Mouse (Mus musculus) spleen, adult 2 months (tissue): ENCODE measurements around the gene Dgcr2. TPM values are rescaled to one million over a fixed set of nuclear protein-coding genes. Genes with fewer than 3 reads are reported as not detected.

Experiments used
- DNase-seq, 2 experiments: peaks; one replicate each; pipeline versions ENCODE4 v3.0.0 to v3.0.0-alpha.2; 2012 to 2021; ENCODE audit warnings: low spot score in 2 of 2, low read depth in 1 of 2
- H3K27ac ChIP-seq: fragments of 200-500 bp; 2 replicates; pipeline ENCODE4 v1.5.1; 2012; ENCODE audit warnings: low read length, inconsistent platforms; ENCODE audit not compliant: insufficient read depth
- H3K27me3 ChIP-seq: fragments of 200-500 bp; 2 replicates; pipeline ENCODE4 v1.6.1; 2012; ENCODE audit warnings: mild to moderate bottlenecking, moderate library complexity, low read length, inconsistent platforms; ENCODE audit not compliant: control insufficient read depth, insufficient read depth
- H3K36me3 ChIP-seq: fragments of 200-500 bp; 2 replicates; pipeline ENCODE4 v1.6.1; 2012; ENCODE audit warnings: mild to moderate bottlenecking, low read length, inconsistent platforms; ENCODE audit not compliant: control insufficient read depth, insufficient read depth
- H3K4me1 ChIP-seq: fragments of 200-500 bp; 2 replicates; pipeline ENCODE4 v1.6.1; 2011; ENCODE audit warnings: inconsistent platforms; ENCODE audit not compliant: control insufficient read depth, insufficient read depth, insufficient read length
- H3K4me3 ChIP-seq: fragments of 200-500 bp; 2 replicates; pipeline ENCODE4 v1.5.1; 2011; ENCODE audit warnings: mild to moderate bottlenecking, inconsistent platforms; ENCODE audit not compliant: insufficient read depth, insufficient read length; ENCODE audit errors: extremely low read depth
- CTCF ChIP-seq: fragments of 200-500 bp; IDR thresholded peaks from 2 replicates; pipeline ENCODE4 v1.5.1; 2011; ENCODE audit warnings: mild to moderate bottlenecking, inconsistent platforms; ENCODE audit not compliant: insufficient read depth, insufficient read length, insufficient replicate concordance; ENCODE audit errors: extremely low read depth
- POLR2A ChIP-seq: fragments of 200-500 bp; IDR thresholded peaks from 2 replicates; pipeline ENCODE4 v1.6.1; 2011; ENCODE audit warnings: low read depth, low read length, inconsistent platforms
- WGBS: fragments of 180-500 bp; shearing (Covaris S2); methylation state at CpG from one replicate; pipeline ENCODE4 v1.1.7; 2018; 5-methylcytosine and 5-hydroxymethylcytosine counted together
- polyA plus RNA-seq: library from polyadenylated mRNA; depleted of rRNA; stranded (reverse); fragments of >200 nt; gene quantifications from 2 replicates; pipeline ENCODE4 v1.2.3, GENCODE M21; 2012

The Dgcr2 gene
- polyA plus RNA-seq, 1 experiment = 57.7 TPM

DNA sequence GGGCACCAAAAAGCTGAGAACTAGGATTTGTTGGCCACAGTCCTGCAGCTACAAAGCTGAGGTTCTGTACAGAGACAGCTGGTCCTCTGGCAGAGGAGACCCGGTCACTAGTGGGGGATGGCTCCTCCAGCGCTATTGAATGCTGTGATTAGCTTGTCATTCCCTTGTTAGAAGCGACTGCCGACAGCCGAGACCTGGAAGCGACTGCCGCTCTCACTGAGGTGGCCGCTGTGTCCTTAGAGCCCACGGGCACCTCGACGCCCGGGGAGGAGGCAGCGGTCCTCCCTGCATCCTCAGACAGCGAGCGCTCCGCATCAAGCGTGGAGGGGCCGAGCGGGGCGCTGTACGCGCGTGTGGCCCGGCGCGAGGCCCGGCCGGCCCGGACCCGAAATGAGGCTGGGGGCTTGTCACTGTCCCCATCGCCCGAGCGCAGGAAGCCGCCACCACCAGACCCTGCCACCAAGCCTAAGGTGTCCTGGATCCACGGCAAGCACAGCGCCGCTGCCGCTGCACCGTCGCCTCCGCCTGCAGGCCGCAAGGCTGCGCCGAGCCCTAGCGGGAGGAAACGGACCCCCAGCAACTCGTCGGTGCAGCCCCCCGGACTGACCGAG is 91.7 kb downstream of the Dgcr2 start:
- no peaks in the 10 kb centered on the region for H3K36me3 ChIP-seq
- H3K4me3 ChIP-seq = peak overlapping the region; percentile 68; the same call in 1 of the 2 replicates
- DNase-seq = no peak
- no peak overlapping the region for H3K27ac ChIP-seq
- 7% methylated on average over 50 of the region's 50 CpGs for WGBS
- H3K27me3 ChIP-seq = peaks cover 29% of the 10 kb centered on the region
- TF ChIP-seq POLR2A (no peak), CTCF (no peak)
- peaks cover 28% of the 10 kb centered on the region for H3K4me1 ChIP-seq

DNA sequence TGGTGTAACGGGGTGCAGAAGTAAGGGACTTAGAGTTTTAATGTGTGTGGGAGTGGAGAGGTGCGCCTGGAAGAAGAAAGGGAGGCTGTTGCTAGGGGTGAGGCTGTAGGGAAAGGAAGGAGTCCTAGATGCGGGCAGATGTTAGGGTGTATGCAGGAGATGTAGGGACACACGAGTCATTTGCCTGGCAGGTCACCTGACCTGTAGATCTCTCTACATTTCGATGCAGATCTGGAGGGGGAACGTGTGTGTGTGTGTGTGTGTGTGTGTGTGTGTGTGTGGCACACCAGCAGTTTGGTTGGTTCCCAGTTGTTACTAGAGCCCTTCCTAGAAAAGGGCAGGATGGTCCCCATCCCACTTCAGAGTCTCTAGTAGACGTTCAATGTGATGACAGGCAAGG is 93.4 kb downstream of the Dgcr2 start:
- DNase-seq = no peak
- H3K4me3 ChIP-seq = no peak overlapping the region
- TF ChIP-seq POLR2A (no peak), CTCF (no peak)
- peaks cover 28% of the 10 kb centered on the region for H3K4me1 ChIP-seq
- WGBS = 14% methylated on average over 7 of the region's 7 CpGs
- H3K27me3 ChIP-seq = peaks cover 34% of the 10 kb centered on the region
- no peak overlapping the region for H3K27ac ChIP-seq
- no peaks in the 10 kb centered on the region for H3K36me3 ChIP-seq

DNA sequence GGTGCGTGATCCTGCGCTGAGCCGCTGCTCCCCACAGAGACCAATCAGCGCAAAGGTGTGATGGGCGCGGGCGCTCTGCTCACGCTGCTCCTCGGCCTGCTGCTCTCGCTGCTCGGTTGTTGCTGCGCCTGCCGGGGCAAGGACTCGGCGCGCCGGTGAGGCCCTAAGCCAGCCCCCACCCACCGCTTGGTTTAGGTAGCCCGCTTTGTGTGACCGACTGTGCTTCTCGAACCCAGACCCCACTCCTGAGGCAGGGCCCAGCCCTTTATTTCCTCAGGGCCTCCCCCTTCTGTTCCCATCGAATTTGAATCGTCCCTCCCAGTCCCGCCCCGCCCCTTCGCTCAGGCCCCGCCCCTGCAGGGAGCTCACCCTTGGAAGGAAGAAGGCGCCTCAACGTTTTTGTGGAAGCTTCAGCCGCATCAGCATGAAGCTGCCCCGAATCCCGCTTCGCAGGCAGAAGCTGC is 93.9 kb downstream of the Dgcr2 start:
- DNase-seq = no peak
- peaks cover 37% of the 10 kb centered on the region for H3K27me3 ChIP-seq
- 4% methylated on average over 30 of the region's 33 CpGs for WGBS
- TF ChIP-seq CTCF (no peak), POLR2A (no peak)
- H3K4me3 ChIP-seq = peak overlapping the region; percentile 45; the same call in 1 of the 2 replicates
- no peak overlapping the region for H3K27ac ChIP-seq
- peaks cover 28% of the 10 kb centered on the region for H3K4me1 ChIP-seq
- no peaks in the 10 kb centered on the region for H3K36me3 ChIP-seq

DNA sequence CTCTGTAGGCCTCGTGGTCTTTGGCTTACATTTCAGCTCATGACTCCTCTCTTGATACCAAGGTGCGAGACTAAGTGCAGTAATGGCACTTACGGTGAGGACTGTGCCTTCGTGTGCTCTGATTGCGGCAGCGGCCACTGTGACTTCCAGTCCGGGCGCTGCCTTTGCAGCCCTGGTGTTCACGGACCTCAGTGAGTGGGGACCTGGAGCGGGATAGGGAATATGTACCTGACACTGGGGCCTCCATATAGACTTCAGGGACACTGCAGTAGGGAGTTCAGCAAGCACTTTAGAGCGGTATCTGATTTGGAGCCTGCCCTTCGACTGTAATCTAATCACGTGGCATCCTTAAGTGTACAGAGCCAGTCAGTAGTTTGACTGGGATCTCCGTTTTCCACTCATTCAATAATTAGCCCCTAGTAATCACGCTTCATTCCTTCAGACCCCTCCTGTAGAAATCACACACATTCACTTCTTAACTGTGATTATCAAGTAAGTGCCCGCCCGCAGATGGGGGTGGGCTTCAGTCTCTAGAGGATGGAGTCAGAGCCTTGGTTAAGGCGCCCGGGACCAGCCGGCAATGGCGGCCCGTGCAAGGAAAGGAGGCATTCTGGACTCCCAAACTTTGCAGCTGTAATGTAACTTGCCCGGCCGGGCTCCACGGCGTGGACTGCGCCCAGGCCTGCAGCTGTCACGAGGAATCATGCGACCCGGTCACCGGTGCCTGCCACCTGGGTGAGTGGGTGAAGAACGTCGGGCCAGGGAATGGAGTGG is 94.5 kb downstream of the Dgcr2 start:
- WGBS = 23% methylated on average over 33 of the region's 33 CpGs
- H3K4me3 ChIP-seq = peak overlapping the region; percentile 45; the same call in 1 of the 2 replicates
- DNase-seq = no peak
- H3K27me3 ChIP-seq = peaks cover 37% of the 10 kb centered on the region
- no peaks in the 10 kb centered on the region for H3K36me3 ChIP-seq
- no peak overlapping the region for H3K27ac ChIP-seq
- H3K4me1 ChIP-seq = peaks cover 28% of the 10 kb centered on the region
- no peak for TF ChIP-seq CTCF
- no peak for TF ChIP-seq POLR2A

DNA sequence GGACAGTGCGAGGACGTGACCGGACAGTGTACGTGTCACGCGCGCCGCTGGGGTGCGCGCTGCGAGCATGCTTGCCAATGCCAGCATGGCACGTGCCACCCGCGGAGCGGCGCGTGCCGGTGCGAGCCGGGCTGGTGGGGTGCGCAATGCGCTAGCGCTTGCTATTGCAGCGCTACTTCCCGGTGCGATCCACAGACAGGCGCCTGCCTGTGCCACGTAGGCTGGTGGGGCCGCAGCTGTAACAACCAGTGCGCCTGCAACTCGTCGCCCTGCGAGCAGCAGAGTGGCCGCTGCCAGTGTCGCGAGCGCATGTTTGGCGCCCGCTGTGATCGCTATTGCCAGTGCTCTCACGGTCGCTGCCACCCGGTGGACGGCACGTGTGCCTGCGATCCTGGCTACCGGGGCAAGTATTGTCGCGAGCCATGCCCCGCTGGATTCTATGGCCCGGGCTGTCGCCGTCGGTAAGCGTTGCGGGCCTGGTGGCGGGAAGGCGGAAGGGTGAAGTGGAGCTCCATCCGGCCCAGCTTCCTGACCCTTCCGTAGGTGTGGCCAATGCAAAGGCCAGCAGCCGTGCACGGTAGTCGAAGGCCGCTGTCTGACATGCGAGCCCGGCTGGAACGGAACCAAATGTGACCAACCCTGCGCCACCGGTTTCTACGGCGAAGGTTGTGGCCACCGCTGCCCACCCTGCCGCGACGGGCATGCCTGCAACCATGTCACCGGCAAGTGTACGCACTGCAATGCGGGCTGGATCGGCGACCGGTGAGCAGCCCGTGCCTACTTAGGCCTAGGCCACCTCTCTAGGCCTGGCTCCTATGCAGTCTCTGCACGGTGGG is 95.3 kb downstream of the Dgcr2 start:
- Histone ChIP-seq H3K27me3 (peaks cover 41% of the 10 kb centered on the region), H3K36me3 (no peaks in the 10 kb centered on the region), H3K4me1 (peaks cover 28% of the 10 kb centered on the region), H3K4me3 (peak overlapping the region; percentile 40; the same call in 1 of the 2 replicates), H3K27ac (no peak overlapping the region)
- 6% methylated on average over 83 of the region's 83 CpGs for WGBS
- TF ChIP-seq POLR2A (no peak), CTCF (no peak)
- no peak for DNase-seq

DNA sequence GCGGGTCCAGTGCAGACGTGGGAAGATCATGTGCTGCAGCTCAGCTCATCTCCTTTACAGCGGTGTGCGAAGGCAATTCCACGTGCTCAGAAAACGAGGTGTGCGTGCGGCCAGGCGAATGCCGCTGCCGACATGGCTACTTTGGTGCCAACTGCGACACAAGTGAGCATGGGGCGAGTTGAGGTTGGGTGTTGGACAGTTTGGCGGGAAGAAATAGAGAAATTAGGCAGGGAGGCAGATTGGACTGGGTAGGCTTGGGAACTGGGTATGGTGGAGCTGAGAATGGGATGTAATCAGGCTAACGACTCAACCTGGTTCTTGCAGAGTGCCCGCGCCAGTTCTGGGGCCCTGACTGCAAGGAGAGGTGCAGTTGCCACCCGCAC is 95.9 kb downstream of the Dgcr2 start:
- Histone ChIP-seq H3K4me1 (peaks cover 26% of the 10 kb centered on the region), H3K27me3 (peaks cover 46% of the 10 kb centered on the region), H3K4me3 (peak overlapping the region; percentile 40; the same call in 1 of the 2 replicates), H3K27ac (no peak overlapping the region), H3K36me3 (no peaks in the 10 kb centered on the region)
- 16% methylated on average over 18 of the region's 18 CpGs for WGBS
- DNase-seq = no peak
- TF ChIP-seq POLR2A (no peak), CTCF (no peak)
